14 mouse cellular contexts compared by ENCODE assay signal in genomic region chr8:126140998-126141397, GRCm38 (mm10).
"Had no signal": no experiment of that assay in that cellular context is flagged by ENCODE, and none has a peak within 500 bp of the region (broad histone marks: within the 10 kb centered on the region; RNA-seq: fewer than 3 reads in every experiment).

No protein-coding gene starts in this region.

- H3K4me3 ChIP-seq: kidney, embryonic 15.5 days; limb, embryonic 10.5 days; limb, embryonic 13.5 days; liver, embryonic 13.5 days had no signal

- H3K9me3 ChIP-seq: kidney, embryonic 15.5 days; limb, embryonic 10.5 days; limb, embryonic 13.5 days; liver, embryonic 13.5 days had no signal

- H3K9ac ChIP-seq: kidney, embryonic 15.5 days; limb, embryonic 13.5 days; liver, embryonic 13.5 days had no signal

- H3K4me2 ChIP-seq: kidney, embryonic 15.5 days; limb, embryonic 13.5 days; liver, embryonic 13.5 days; midbrain, embryonic 11.5 days had no signal

- H3K27ac ChIP-seq: kidney, embryonic 15.5 days; limb, embryonic 10.5 days; limb, embryonic 13.5 days; liver, embryonic 13.5 days had no signal

- DNase-seq: kidney, postnatal 10 days; kidney, postnatal 36 days; liver; liver, embryonic 13.5 days; lung, adult 2 months; lung, postnatal 14 days; lung, postnatal 4 days; midbrain, embryonic 14.5 days; thymus, adult 18-20 months; thymus, postnatal 36 days had no signal

- H3K36me3 ChIP-seq: kidney, embryonic 15.5 days; limb, embryonic 10.5 days; limb, embryonic 13.5 days; liver, embryonic 13.5 days had no signal
